Mouse (Mus musculus) heart, embryonic 11.5 days (tissue): ENCODE data around the gene Pmvk. TPM values are rescaled to one million over a fixed set of nuclear protein-coding genes. Genes with fewer than 3 reads are reported as not detected.

ENCODE experiments used
- ATAC-seq: fragments of 200-750 bp; cut with Nextera tagmentation; replicated peaks from 2 replicates; pipeline ENCODE4 v1.8.0; 2017; ENCODE audit warnings: moderate library complexity; ENCODE audit not compliant: insufficient number of reproducible peaks, low FRiP score, low TSS enrichment
- H3K27ac ChIP-seq: fragments of 300-500 bp; sonication (generic); 2 replicates; pipeline ENCODE4 v1.5.1; 2014; ENCODE audit warnings: mild to moderate bottlenecking, low read depth, low read length
- H3K27me3 ChIP-seq: fragments of 300-500 bp; sonication (generic); 2 replicates; pipeline ENCODE4 v1.6.1; 2014; ENCODE audit warnings: mild to moderate bottlenecking, low read length, mixed read lengths; ENCODE audit not compliant: control insufficient read depth, insufficient read depth
- H3K36me3 ChIP-seq: fragments of 300-500 bp; sonication (generic); 2 replicates; pipeline ENCODE4 v1.6.1; 2014; ENCODE audit warnings: mild to moderate bottlenecking, low read length, moderate library complexity, mixed read lengths; ENCODE audit not compliant: control insufficient read depth, insufficient read depth
- H3K4me1 ChIP-seq: fragments of 300-500 bp; sonication (generic); 2 replicates; pipeline ENCODE4 v1.6.1; 2014; ENCODE audit warnings: low read length; ENCODE audit not compliant: control insufficient read depth, insufficient read depth
- H3K4me2 ChIP-seq: fragments of 300-500 bp; sonication (generic); 2 replicates; pipeline ENCODE4 v1.6.1; 2014; ENCODE audit warnings: mild to moderate bottlenecking, moderate library complexity
- H3K4me3 ChIP-seq: fragments of 300-500 bp; sonication (generic); 2 replicates; pipeline ENCODE4 v1.5.1; 2014; ENCODE audit warnings: low read depth, low read length
- H3K9ac ChIP-seq: fragments of 300-500 bp; sonication (generic); 2 replicates; pipeline ENCODE4 v1.6.1; 2014; ENCODE audit warnings: mild to moderate bottlenecking, low read depth, low read length, moderate library complexity
- H3K9me3 ChIP-seq: fragments of 300-500 bp; sonication (generic); replicated peaks from 2 replicates; pipeline ENCODE4 v1.6.1; 2016; ENCODE audit warnings: low read length; ENCODE audit not compliant: control insufficient read depth
- WGBS: fragments of 180-500 bp; shearing (Covaris S2); extraction: QIAGEN DNeasy Blood & Tissue Kit; methylation state at CpG from one replicate; pipeline ENCODE4 v1.1.7; 2014; ENCODE audit not compliant: insufficient replicate concordance; 5-methylcytosine and 5-hydroxymethylcytosine counted together
- polyA plus RNA-seq: library from polyadenylated mRNA; unstranded; fragments of >200 nt; fragmentation: Nextera tagmentation; extraction: Ambion mirVana; gene quantifications from 2 replicates; pipeline ENCODE4 v1.2.1, GENCODE M21; 2014

Pmvk gene
- polyA plus RNA-seq, 1 experiment from 2014 or later, result 50.4 TPM

- peak overlapping the region; percentile 87 for H3K9ac ChIP-seq
- no peaks in the 10 kb centered on the region for H3K27me3 ChIP-seq
- H3K4me1 ChIP-seq, result peaks cover 19% of the 10 kb centered on the region
- peak overlapping the region; percentile 90 for H3K4me2 ChIP-seq
- H3K9me3 ChIP-seq, result no peaks in the 10 kb centered on the region
- ATAC-seq, result no peak; the same call in 1 of the 2 replicates
- peaks cover 20% of the 10 kb centered on the region for H3K36me3 ChIP-seq
- WGBS, result under 1% methylated on average over 20 of the region's 20 CpGs
- peak overlapping the region; percentile 53 for H3K4me3 ChIP-seq
- peak overlapping the region; percentile 97 for H3K27ac ChIP-seq
Measured at GRCm38 (mm10) chr3:89417840-89418169, 36.5 kb upstream of the Pmvk start.

DNA sequence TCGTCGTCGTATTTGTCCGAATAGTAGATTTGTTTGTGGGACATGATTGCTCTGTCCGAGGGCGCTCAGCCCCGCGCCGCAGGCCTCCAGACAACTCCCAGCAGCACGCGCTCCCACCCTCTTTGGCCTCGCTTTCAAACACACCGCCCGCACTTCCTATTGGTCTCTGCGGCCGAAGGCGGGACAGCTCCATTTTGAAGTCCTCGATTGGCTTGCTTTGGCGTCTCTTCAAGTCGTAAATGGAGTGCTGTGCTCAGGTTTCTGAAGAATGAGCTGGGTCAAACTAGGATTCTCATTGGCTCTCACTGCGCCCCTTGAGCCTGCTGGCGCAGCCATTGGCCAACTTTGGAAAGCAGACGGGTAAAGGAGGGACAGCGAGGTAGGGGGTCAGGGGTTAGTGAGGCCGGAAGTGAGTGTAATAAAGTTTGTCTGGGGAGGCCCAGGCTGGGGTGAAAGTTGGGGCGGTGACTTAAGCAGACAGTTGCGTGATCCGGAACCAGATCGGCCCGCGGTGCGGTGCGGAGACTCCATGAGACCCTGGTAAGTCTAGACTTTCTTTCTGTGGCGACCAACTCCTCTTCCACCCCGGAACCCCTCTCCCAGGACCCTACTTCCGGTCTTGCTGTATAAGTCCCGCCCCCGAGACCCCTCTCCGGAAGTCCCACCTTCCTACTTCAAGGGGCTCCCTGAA lies 36.0 kb upstream of the Pmvk start, which contains the start of the genes Cks1b and Shc1:
Gene Cks1b (minus strand): TSS at position 214 of the 691 bp plus-strand sequence.
Gene Shc1 (plus strand): TSS at position 274 of the 691 bp plus-strand sequence.
- H3K27ac ChIP-seq, result peak within 1 kb of the TSS; percentile 97
- H3K36me3 ChIP-seq, result peaks cover 20% of the 10 kb centered on the region
- H3K4me3 ChIP-seq, result peak within 1 kb of the TSS; percentile 53
- H3K9me3 ChIP-seq, result no peaks in the 10 kb centered on the region
- under 1% methylated on average over 39 of the region's 39 CpGs for WGBS
- H3K27me3 ChIP-seq, result no peaks in the 10 kb centered on the region
- ATAC-seq, result peak; percentile 89
- H3K4me1 ChIP-seq, result peaks cover 20% of the 10 kb centered on the region
- peak within 1 kb of the TSS; percentile 90 for H3K4me2 ChIP-seq
- H3K9ac ChIP-seq, result peak within 1 kb of the TSS; percentile 87

DNA sequence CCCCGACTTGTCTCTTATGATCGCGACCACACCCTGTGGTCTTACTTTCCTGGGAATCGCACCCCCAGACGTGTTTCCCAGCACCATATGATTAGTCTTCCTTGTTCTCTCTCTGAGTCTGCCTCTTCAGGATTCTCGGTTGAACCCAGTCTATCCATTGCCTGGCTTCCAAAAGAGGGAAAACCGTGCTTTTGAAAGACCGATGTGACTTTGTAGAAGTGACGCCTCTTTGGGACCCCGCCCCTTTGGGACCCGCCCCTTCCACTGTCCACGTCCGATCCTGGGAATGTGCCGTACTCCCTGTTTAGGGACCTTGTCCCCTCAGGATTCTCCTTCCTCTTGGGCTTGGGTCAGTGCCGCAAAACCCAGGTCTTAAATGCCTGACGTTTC lies 35.5 kb upstream of the Pmvk start:
- no peak for ATAC-seq
- no peaks in the 10 kb centered on the region for H3K27me3 ChIP-seq
- peaks cover 23% of the 10 kb centered on the region for H3K4me1 ChIP-seq
- H3K36me3 ChIP-seq, result peaks cover 18% of the 10 kb centered on the region
- H3K9ac ChIP-seq, result peak overlapping the region; percentile 87
- peak overlapping the region; percentile 90 for H3K4me2 ChIP-seq
- under 1% methylated on average over 16 of the region's 16 CpGs for WGBS
- peak overlapping the region; percentile 97 for H3K27ac ChIP-seq
- H3K9me3 ChIP-seq, result no peaks in the 10 kb centered on the region
- peak overlapping the region; percentile 53 for H3K4me3 ChIP-seq

GRCm38 (mm10) chr3:89419571-89419970 lies 34.8 kb upstream of the Pmvk start:
- peaks cover 23% of the 10 kb centered on the region for H3K4me1 ChIP-seq
- under 1% methylated on average over 9 of the region's 9 CpGs for WGBS
- peak overlapping the region; percentile 87 for H3K9ac ChIP-seq
- no peaks in the 10 kb centered on the region for H3K9me3 ChIP-seq
- peak overlapping the region; percentile 97 for H3K27ac ChIP-seq
- H3K4me3 ChIP-seq, result peak overlapping the region; percentile 53
- H3K36me3 ChIP-seq, result peaks cover 16% of the 10 kb centered on the region
- peak overlapping the region; percentile 90 for H3K4me2 ChIP-seq
- no peak for ATAC-seq
- H3K27me3 ChIP-seq, result no peaks in the 10 kb centered on the region

DNA sequence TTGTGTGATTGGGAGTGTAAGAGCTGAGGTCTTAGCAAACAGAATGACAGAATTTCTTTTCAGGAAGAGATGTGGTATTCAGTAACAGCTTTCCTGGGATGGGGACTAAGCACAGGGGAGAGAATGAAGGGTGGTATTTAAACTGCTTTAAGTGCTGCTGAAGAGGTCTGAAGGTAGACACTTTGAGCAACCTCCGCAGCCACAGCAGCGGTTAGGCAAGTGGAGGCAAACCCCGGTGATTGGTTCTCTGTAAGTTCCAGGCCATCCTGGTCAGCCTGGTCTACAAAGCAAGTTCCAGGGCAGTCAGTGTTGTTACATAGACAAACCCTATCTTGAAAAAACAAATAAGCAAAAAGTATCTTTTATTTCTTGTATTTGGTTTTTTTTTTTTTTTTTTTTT lies 34.4 kb upstream of the Pmvk start:
- Histone ChIP-seq H3K4me1 (peaks cover 25% of the 10 kb centered on the region), H3K27ac (peak overlapping the region; percentile 97), H3K36me3 (peaks cover 12% of the 10 kb centered on the region), H3K27me3 (no peaks in the 10 kb centered on the region), H3K9me3 (no peaks in the 10 kb centered on the region), H3K4me3 (peak overlapping the region; percentile 53), H3K9ac (peak overlapping the region; percentile 87; the same call in 1 of the 2 replicates), H3K4me2 (peak overlapping the region; percentile 90)
- 17% methylated on average over 3 of the region's 3 CpGs for WGBS
- ATAC-seq, result no peak

DNA sequence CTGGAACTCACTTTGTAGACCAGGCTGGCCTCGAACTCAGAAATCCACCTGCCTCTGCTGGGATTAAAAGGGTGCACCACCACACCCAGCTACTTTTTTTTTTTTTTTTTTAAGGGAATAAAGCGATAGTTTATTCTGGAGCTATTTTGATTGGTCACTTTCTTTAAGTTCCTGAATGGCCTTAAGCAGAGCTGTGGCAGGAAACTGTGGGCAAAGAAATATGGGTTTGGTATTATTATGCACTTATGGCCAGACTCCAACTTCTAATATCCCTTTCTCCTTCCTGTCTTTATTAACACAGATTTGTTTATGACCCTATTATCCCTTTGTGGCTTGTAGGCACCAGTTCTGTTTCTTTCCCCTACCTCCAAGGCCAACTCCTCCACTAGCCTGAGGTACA lies 33.9 kb upstream of the Pmvk start:
- peak overlapping the region; percentile 11; the same call in 1 of the 2 replicates for H3K9ac ChIP-seq
- no peak for ATAC-seq
- no peaks in the 10 kb centered on the region for H3K27me3 ChIP-seq
- no peak overlapping the region for H3K4me3 ChIP-seq
- WGBS, result 60% methylated on average over 2 of the region's 2 CpGs
- H3K27ac ChIP-seq, result peak overlapping the region; percentile 97
- H3K4me1 ChIP-seq, result peaks cover 25% of the 10 kb centered on the region
- peak overlapping the region; percentile 90 for H3K4me2 ChIP-seq
- H3K9me3 ChIP-seq, result no peaks in the 10 kb centered on the region
- H3K36me3 ChIP-seq, result peaks cover 9% of the 10 kb centered on the region

- ATAC-seq, result peak; percentile 80
- H3K4me3 ChIP-seq, result peak overlapping the region; percentile 60
- peak overlapping the region; percentile 97 for H3K27ac ChIP-seq
- peaks cover 25% of the 10 kb centered on the region for H3K4me1 ChIP-seq
- H3K9me3 ChIP-seq, result no peaks in the 10 kb centered on the region
- 1% methylated on average over 11 of the region's 11 CpGs for WGBS
- H3K9ac ChIP-seq, result peak overlapping the region; percentile 85
- peaks cover 6% of the 10 kb centered on the region for H3K36me3 ChIP-seq
- H3K4me2 ChIP-seq, result peak overlapping the region; percentile 90
- H3K27me3 ChIP-seq, result no peaks in the 10 kb centered on the region
Measured at GRCm38 (mm10) chr3:89421002-89421774, 33.2 kb upstream of the Pmvk start.

DNA sequence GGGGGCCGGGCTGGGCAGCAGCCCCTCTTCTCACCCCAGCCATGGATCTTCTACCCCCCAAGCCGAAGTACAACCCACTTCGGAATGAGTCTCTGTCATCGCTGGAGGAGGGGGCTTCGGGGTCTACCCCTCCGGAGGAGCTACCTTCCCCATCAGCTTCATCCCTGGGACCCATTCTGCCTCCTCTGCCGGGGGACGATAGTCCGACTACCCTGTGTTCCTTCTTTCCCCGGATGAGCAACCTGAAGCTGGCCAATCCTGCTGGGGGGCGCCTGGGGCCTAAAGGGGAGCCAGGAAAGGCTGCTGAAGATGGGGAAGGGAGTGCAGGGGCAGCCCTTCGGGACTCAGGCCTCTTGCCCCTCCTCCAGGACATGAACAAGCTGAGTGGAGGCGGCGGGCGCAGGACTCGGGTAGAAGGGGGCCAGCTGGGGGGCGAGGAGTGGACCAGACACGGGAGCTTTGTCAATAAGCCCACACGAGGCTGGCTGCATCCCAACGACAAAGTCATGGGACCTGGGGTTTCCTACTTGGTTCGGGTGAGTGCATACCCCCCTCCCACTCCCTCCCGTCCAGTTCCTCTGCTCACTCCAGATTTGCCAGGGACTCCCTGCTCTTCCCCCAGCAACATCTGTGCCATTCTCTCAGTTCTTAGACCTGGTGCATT lies 32.4 kb upstream of the Pmvk start:
- no peaks in the 10 kb centered on the region for H3K27me3 ChIP-seq
- peaks cover 25% of the 10 kb centered on the region for H3K4me1 ChIP-seq
- peak overlapping the region; percentile 97 for H3K27ac ChIP-seq
- H3K36me3 ChIP-seq, result peaks cover 7% of the 10 kb centered on the region
- H3K4me2 ChIP-seq, result peak overlapping the region; percentile 90
- no peaks in the 10 kb centered on the region for H3K9me3 ChIP-seq
- 5% methylated on average over 22 of the region's 22 CpGs for WGBS
- H3K9ac ChIP-seq, result peak overlapping the region; percentile 85
- no peak for ATAC-seq
- H3K4me3 ChIP-seq, result peak overlapping the region; percentile 60
